Mouse (Mus musculus): Measurements from ENCODE around the gene Arhgap20. TPM values are rescaled to one million over a fixed set of nuclear protein-coding genes. Genes with fewer than 3 reads are reported as not detected.
A peak's percentile ranks its signal among the peaks of the same experiment; 100 is the strongest.

Gene Arhgap20
- total RNA-seq, 2 experiments from 2014 or later: 26.5 to 40.1 TPM

DNA sequence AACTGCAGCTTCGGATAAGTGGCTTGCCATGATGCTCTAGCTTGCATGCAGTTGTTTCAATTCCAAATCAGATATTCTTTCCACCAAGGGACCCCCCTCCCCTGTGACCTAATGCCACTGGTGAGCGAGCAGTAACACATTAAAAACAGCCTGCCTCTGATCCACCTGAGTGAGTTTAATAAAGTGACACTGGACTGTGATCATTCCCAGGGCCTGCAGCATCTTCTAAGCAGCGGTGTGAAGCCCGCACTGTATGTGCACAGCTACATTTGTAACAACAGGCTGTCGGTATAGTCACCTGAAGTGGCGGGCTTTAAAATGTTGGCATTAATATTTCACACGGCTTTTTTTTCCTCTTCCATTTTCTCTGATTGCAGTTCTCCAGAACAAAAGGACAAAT lies 59.4 kb downstream of the Arhgap20 start:
- TF ChIP-seq CTCF (IDR thresholded peaks at IDR 0.05): no peak
- DNase-seq: no peak
- H3K4me3 ChIP-seq: no peak overlapping the region
- H3K27ac ChIP-seq: 0 out of 2 replicates have a peak overlapping the region, but pooled peaks have one; percentile 13
- intact Hi-C loops (cut with DNase I): loop anchor here (5.0 kb wide), 1 partner anchor 57 kb away; the partner anchor contains the start of gene Arhgap20

DNA sequence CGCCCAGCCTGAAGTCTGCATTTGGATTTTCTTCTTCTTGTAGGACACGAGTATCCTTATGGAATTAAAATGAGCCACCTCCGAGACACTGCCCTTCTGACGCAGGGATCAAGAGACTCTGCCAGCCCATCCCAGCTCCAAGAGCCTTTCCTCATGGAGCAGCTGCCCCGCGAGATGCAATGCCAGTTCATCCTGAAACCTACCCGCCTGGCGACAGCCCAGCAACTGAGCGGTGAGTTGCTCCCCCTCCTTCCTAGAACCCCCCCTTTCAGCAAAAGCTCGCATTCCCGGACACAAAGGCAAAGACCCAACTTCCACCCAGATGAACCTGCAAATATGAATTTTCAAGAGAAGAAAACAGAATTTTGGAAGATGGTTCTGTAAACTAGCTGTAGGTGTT lies 66.5 kb downstream of the Arhgap20 start:
- intact Hi-C loops (cut with DNase I): no loop called here
- DNase-seq: no peak
- Histone ChIP-seq H3K4me3 (no peak overlapping the region), H3K27ac (no peak overlapping the region)
- TF ChIP-seq CTCF (IDR thresholded peaks at IDR 0.05): no peak

DNA sequence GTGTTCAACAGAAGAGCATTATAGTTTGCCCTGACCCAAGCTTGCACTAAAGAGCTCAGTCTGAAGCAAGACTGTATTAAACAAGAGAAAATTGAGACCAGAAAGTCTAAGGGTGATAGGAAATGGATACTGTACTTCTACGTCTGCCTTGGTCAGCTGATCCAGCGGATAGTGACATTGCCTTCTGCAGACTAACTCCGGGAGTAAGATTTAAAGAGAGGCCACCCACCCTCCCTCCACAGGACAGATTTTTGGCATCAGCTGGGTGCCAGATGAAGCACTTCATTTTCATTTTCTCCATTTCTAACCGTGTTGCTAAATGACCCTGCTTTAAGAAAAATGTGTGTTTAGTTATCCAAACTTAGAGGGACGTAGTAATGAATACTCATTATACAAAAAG lies 67.2 kb downstream of the Arhgap20 start:
- intact Hi-C loops (cut with DNase I): no loop called here
- no peak for DNase-seq
- no peak overlapping the region for H3K4me3 ChIP-seq
- TF ChIP-seq CTCF (IDR thresholded peaks at IDR 0.05): no peak
- H3K27ac ChIP-seq: no peak overlapping the region

DNA sequence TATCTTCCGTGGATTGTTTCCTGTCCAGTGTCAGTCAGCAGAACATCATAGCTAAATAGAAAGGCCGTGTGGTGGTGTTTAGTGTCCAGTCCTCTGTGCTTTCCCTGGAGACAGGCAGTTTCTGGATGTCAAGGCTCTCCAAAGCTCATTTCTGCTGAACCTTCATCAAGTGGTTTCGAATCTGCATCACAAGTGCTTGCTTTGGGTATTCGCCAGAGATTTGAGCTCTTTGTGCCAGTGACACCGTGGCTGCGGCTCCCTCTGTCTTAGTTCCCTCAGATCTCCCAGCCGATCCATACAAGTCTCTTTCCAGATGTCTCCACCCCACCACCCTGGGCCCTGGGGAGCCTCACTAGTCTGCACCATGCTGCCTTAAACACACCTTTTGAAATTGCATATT lies 72.6 kb downstream of the Arhgap20 start:
- H3K4me3 ChIP-seq: no peak overlapping the region
- TF ChIP-seq CTCF (IDR thresholded peaks at IDR 0.05): no peak
- peak; percentile 23 for DNase-seq
- intact Hi-C loops (cut with DNase I): no loop called here
- no peak overlapping the region for H3K27ac ChIP-seq

DNA sequence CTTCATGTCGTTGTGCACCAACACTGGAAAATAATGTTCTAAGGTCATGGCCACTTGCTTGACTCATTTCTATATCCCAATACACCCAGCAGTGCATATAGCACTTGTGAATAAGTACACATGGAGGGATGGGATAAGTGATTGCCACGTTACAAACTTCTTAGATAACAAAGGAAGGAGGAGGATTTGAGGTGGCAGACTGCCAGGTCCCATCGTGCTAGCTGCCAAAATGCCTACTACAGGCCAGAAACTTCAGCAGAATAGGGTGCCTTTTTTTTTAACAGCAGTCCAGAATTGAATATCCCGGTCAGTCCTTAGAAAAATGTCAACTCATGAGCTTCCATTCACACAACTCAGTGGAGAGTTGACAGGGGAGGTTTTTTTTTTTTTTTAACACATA lies 78.1 kb downstream of the Arhgap20 start:
- TF ChIP-seq CTCF (IDR thresholded peaks at IDR 0.05): no peak
- Histone ChIP-seq H3K4me3 (no peak overlapping the region), H3K27ac (no peak overlapping the region)
- DNase-seq: no peak
- intact Hi-C loops (cut with DNase I): no loop called here

DNA sequence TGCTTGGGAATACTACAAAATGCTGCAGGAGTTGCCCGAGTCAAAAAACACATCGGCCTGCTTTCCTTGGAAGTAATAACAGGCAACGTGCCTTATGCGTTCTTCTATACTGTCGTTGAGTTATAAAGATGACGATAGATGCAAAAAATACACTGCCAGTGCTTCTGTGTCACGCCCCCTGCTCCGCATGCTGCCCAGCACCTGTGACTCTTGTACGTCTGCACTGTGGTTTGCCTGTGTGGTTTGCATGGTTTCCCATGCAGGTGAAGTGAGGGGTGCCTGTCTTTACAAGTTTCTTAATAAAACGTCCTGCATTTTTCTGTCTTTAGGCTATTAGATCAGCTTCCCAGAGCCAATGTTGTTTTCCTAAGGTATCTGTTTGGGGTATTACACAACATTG lies 80.7 kb downstream of the Arhgap20 start:
- H3K4me3 ChIP-seq: no peak overlapping the region
- intact Hi-C loops (cut with DNase I): no loop called here
- H3K27ac ChIP-seq: no peak overlapping the region
- no peak for TF ChIP-seq CTCF (IDR thresholded peaks at IDR 0.05)
- DNase-seq: no peak

DNA sequence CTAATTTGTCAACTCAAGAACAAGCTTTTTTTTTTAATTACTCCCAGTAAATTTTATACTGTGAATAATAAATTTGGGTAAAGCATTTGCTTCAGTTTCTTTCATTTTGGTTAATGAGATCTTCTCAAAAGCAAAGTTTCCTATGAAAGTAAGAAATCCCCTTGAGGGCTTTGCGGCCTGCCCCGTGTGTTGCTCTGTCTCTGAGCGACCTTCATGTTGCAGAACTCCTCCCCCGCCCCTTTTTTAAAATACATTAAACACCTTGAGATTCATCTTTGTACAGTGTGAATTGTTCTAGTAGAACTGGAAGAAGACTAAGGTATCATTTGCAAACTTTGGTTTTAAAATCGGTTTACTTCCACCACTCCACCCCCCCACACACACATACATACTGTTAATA lies 88.6 kb downstream of the Arhgap20 start:
- Histone ChIP-seq H3K4me3 (no peak overlapping the region), H3K27ac (no peak overlapping the region)
- no peak for TF ChIP-seq CTCF (IDR thresholded peaks at IDR 0.05)
- DNase-seq: no peak
- intact Hi-C loops (cut with DNase I): no loop called here

DNA sequence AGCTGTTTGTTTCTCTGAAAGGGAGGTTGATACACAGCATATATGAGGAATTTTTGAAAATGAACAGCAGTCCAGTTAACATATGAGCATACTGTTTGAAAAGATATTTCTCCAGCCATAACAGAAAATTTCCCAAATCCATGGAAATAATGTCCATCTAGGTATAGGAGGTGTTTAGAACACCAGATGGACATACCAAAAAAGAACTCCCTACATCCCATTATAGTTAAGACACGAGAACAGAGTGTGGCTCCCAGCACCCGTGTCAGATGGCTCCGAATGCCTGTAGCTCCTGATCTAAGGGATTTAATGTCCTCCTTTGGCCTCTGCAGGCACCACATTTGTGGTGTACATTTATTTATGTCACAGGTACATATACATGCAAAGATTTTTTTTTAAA lies 99.1 kb downstream of the Arhgap20 start:
- DNase-seq: no peak
- TF ChIP-seq CTCF (IDR thresholded peaks at IDR 0.05): no peak
- Histone ChIP-seq H3K27ac (no peak overlapping the region), H3K4me3 (no peak overlapping the region)
- intact Hi-C loops (cut with DNase I): no loop called here

DNA sequence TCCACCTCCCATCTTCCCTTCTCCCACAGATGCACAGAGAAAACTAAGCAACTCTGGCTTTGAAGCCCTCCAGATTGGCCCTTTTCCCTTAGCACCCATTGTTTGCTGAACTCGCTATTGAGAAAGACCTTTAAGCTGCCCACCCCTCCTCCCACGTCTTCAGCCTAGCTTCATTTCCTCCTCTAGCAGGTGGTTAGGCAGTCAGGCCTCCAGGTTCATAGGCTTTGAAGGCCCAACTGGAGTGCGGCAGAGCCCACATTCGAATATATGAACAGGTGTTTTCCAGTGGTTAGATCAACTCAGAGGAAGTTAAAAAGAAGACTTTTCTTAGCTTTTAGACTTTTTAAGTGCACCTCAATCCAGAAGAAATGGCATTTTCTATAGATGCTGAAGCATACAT lies 101.5 kb downstream of the Arhgap20 start:
- intact Hi-C loops (cut with DNase I): no loop called here
- no peak for DNase-seq
- Histone ChIP-seq H3K4me3 (no peak overlapping the region), H3K27ac (no peak overlapping the region)
- no peak for TF ChIP-seq CTCF (IDR thresholded peaks at IDR 0.05)

DNA sequence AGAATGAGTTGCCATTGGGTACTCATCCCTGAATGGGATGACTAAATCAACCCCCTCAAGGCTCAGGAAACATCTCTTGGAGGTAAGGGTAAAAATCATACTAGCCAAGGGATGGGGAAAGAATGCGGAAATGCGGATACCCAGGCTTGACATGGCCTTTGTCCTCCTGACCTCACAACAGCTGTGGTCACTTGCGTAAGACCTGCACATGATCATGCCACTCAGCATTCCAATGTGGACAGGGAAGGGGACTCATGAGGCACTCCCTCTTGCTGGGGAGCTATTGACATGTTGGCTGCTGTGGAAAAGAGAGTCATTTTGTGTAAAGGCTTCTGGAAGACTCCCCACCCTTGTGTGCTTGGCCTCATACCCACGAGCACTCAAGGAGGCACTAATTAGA lies 103.9 kb downstream of the Arhgap20 start:
- TF ChIP-seq CTCF (IDR thresholded peaks at IDR 0.05): no peak
- Histone ChIP-seq H3K27ac (no peak overlapping the region), H3K4me3 (no peak overlapping the region)
- intact Hi-C loops (cut with DNase I): no loop called here
- DNase-seq: peak; percentile 24

DNA sequence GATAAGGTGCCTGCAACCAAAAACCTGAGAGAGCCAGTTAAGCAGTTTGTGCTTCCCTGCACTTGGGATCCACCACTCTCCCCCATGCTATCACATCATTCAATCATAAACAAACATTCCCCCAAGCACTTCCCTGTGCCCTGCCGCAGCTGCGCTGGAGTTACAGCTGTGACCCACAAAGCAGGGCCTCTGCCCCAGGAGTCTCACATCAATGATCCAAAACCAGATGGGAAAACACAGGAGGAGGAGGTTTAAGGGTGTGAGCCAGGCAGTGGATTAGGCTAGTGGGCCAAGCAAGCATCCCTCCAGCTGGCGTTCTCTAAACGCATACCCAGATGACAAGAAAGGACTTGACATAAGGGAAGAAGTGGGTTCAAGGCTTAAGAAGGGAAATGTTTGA lies 109.2 kb downstream of the Arhgap20 start:
- H3K27ac ChIP-seq: no peak overlapping the region
- DNase-seq: peak; percentile 46
- no peak overlapping the region for H3K4me3 ChIP-seq
- intact Hi-C loops (cut with DNase I): no loop called here
- TF ChIP-seq CTCF (IDR thresholded peaks at IDR 0.05): no peak

DNA sequence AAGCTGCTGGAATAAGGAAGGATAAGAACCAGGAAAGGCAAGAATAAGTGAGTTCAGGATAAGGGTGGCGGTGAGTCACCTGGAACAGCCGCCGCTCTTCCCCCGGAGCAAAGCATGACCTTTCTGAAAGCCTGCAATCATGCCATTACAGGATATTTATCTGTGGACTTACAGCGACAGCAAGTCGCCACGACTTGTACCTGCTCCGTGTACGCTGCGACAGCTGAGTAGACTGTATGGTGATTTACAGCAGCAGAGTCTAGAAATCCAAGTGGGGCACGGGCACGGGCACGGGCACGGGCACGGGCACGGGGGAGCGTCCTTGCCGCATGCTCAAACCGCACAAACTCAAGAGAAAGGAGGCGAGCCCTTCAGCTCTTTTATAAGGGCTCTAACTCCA lies 110.4 kb downstream of the Arhgap20 start:
- Histone ChIP-seq H3K4me3 (no peak overlapping the region), H3K27ac (no peak overlapping the region)
- intact Hi-C loops (cut with DNase I): no loop called here
- no peak for DNase-seq
- TF ChIP-seq CTCF (IDR thresholded peaks at IDR 0.05): no peak

DNA sequence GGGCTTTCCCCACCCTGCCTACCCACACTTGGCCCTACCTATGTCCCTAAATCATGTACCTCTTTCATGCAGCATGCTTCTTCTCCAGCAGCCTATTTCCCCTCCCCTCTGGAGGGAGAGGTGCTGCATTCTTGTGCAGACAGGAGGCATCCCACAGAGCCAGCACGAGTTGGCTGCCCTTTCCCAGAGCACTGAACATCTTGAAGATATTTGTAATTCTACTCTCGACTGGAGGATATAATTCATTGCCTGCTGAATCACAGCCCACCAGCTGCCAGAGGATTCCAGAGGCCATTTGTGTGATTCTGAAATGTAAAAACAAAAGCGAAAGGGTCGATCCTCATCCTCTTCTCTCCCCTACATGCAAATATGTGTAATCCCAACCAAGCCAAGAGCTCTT lies 116.2 kb downstream of the Arhgap20 start:
- peak overlapping the region; percentile 24; the same call in 1 of the 2 replicates for H3K4me3 ChIP-seq
- peak; percentile 80 for DNase-seq
- intact Hi-C loops (cut with DNase I): no loop called here
- peak; percentile 22; the same call in 1 of the 2 replicates for TF ChIP-seq CTCF (IDR thresholded peaks at IDR 0.05)
- peak overlapping the region; percentile 53; the same call in 1 of the 2 replicates for H3K27ac ChIP-seq

DNA sequence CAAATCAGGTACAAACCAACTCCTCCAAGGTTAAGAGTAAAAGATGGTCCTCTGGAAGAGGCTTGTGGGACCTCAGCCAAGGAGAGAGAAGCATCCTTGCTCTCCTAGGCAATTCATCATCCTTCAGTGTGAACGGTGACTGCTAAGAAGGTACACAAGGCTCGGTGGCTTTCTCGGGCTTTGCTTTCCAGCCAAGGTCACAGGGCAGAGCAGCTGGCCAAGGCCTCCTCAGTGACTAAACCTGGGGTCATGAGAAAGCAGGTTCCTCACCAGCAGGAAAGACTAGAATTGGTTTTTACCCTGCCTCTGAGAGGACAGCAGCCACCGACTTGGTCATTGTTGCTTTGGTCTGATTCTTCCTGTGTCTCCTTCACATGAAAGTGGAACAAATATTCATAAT lies 116.7 kb downstream of the Arhgap20 start:
- Histone ChIP-seq H3K4me3 (peak overlapping the region; percentile 24; the same call in 1 of the 2 replicates), H3K27ac (peak overlapping the region; percentile 53; the same call in 1 of the 2 replicates)
- TF ChIP-seq CTCF (IDR thresholded peaks at IDR 0.05): no peak
- no peak for DNase-seq
- intact Hi-C loops (cut with DNase I): no loop called here
